Mouse (Mus musculus): ENCODE results near the gene Cdh3. TPM values are rescaled to one million over a fixed set of nuclear protein-coding genes. Genes with fewer than 3 reads are reported as not detected.

Cdh3 gene
- polyA plus RNA-seq, 1 experiment from 2014 or later = 8.1 TPM

DNA sequence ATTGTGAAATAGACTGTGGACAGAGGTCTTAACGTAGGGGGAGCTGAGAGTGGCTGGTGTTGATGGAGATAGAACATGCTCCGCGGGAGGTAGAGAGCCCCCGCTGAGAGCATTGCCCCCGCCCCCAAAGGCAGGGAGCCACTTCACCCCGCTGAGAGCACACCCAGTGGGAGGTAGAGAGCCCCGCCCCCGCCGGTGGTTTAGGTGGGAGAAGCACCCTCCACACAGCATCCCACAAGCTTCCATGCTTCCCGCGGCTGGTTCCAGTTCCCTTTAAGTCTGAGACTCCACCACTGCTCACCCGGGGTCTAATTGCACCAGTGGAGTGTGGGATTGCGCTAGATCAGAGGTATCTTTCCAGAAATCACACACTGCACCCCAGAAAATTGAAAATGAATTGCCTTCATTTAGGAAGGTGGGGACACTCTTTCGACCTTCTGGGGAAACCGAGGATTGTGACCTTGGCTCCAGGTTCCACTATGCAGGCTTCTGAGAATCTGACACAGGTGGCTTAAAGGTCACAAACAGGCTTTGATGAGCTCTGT lies 96.0 kb downstream of the Cdh3 start:
- no peaks in the 10 kb centered on the region for H3K9me3 ChIP-seq (ENCODE audit: control insufficient read depth, low read length)
- no peak for ATAC-seq (ENCODE audit: low FRiP score, low TSS enrichment)
- 0 out of 2 replicates have a peak, but pooled peaks cover 6% of the 10 kb centered on the region for H3K27me3 ChIP-seq (ENCODE audit: control insufficient read depth, insufficient read depth, low read length)
- H3K4me2 ChIP-seq (replicated peaks; ENCODE audit: low read depth) = peak overlapping the region; percentile 38
- 0 out of 2 replicates have a peak overlapping the region, but pooled peaks have one; percentile 35 for H3K27ac ChIP-seq (replicated peaks)
- WGBS = 31% methylated on average over 15 of the region's 15 CpGs
- DNase-seq (ENCODE audit: low spot score) = no peak
- no peaks in the 10 kb centered on the region for H3K4me1 ChIP-seq (replicated peaks; ENCODE audit: control insufficient read depth, insufficient read depth)
- no peak overlapping the region for H3K4me3 ChIP-seq (ENCODE audit: low read depth, low read length)
- TF ChIP-seq EP300 (optimal IDR thresholded peaks at IDR 0.05) = no peak
- no peak for TF ChIP-seq CTCF (IDR thresholded peaks at IDR 0.05; ENCODE audit: low read depth)
- no peak overlapping the region for H3K9ac ChIP-seq (ENCODE audit: low read length)
- no peaks in the 10 kb centered on the region for H3K36me3 ChIP-seq (ENCODE audit: control insufficient read depth, insufficient read depth, low read length)

Other genes with a start within 250 kb of the Cdh3 start
- gene Smpd3, start 172.9 kb upstream of the Cdh3 start, polyA plus RNA-seq (2015; fragmentation: Nextera tagmentation; extraction: Ambion mirVana) = 47.6 and 47.7 TPM in 2 replicates
- 8.6 and 8.8 TPM in 2 replicates for gene Zfp90, start 95.6 kb upstream of the Cdh3 start, polyA plus RNA-seq (2015; fragmentation: Nextera tagmentation; extraction: Ambion mirVana)
- gene 6030452D12Rik, start 10.4 kb upstream of the Cdh3 start, polyA plus RNA-seq (2015; fragmentation: Nextera tagmentation; extraction: Ambion mirVana) = not detected in 2 replicates
- 13.8 and 14.2 TPM in 2 replicates for gene Gm10073, start 62.6 kb downstream of the Cdh3 start, polyA plus RNA-seq (2015; fragmentation: Nextera tagmentation; extraction: Ambion mirVana)
- 118 and 131 TPM in 2 replicates for gene Cdh1, start 92.5 kb downstream of the Cdh3 start, polyA plus RNA-seq (2015; fragmentation: Nextera tagmentation; extraction: Ambion mirVana)
- gene Tango6, start 172.2 kb downstream of the Cdh3 start, polyA plus RNA-seq (2015; fragmentation: Nextera tagmentation; extraction: Ambion mirVana) = 3.0 and 3.1 TPM in 2 replicates